Mouse (Mus musculus) liver, embryonic 12.5 days (tissue): ENCODE data around the gene Vmn1r125. TPM values are rescaled to one million over a fixed set of nuclear protein-coding genes. Genes with fewer than 3 reads are reported as not detected.
"Not testable (repeated sequence)": the region's sequence is repeated elsewhere in the genome, so short reads cannot be mapped to it uniquely, and the experiment has no call there.

ENCODE experiments used
- ATAC-seq: fragments of 200-750 bp; cut with Nextera tagmentation; 2 replicates; pipeline ENCODE4 v1.8.0; 2017; ENCODE audit warnings: moderate number of reproducible peaks, mild to moderate bottlenecking, moderate library complexity
- H3K27ac ChIP-seq: fragments of 300-500 bp; sonication (generic); 2 replicates; pipeline ENCODE4 v1.5.1; 2016; ENCODE audit warnings: mild to moderate bottlenecking
- H3K27me3 ChIP-seq: fragments of 300-500 bp; sonication (generic); replicated peaks from 2 replicates; pipeline ENCODE4 v1.6.1; 2016; ENCODE audit warnings: mild to moderate bottlenecking, moderate library complexity
- H3K36me3 ChIP-seq: fragments of 300-500 bp; sonication (generic); 2 replicates; pipeline ENCODE4 v1.6.1; 2016; ENCODE audit warnings: mild to moderate bottlenecking, moderate library complexity
- H3K4me1 ChIP-seq: fragments of 300-500 bp; sonication (generic); 2 replicates; pipeline ENCODE4 v1.6.1; 2016
- H3K4me2 ChIP-seq: fragments of 300-500 bp; sonication (generic); 2 replicates; pipeline ENCODE4 v1.6.1; 2016; ENCODE audit warnings: mild to moderate bottlenecking, moderate library complexity
- H3K4me3 ChIP-seq: fragments of 300-500 bp; sonication (generic); 2 replicates; pipeline ENCODE4 v1.5.1; 2016; ENCODE audit warnings: mild to moderate bottlenecking, moderate library complexity
- H3K9ac ChIP-seq: fragments of 300-500 bp; sonication (generic); 2 replicates; pipeline ENCODE4 v1.6.1; 2016; ENCODE audit warnings: mild to moderate bottlenecking, moderate library complexity
- H3K9me3 ChIP-seq: fragments of 300-500 bp; sonication (generic); replicated peaks from 2 replicates; pipeline ENCODE4 v1.6.1; 2016; ENCODE audit warnings: mild to moderate bottlenecking, moderate library complexity
- WGBS: fragments of 180-500 bp; shearing (Covaris S2); methylation state at CpG from one replicate; pipeline ENCODE4 v1.1.7; 2016; ENCODE audit not compliant: insufficient replicate concordance; 5-methylcytosine and 5-hydroxymethylcytosine counted together
- polyA plus RNA-seq: library from polyadenylated mRNA; unstranded; fragments of >200 nt; fragmentation: Nextera tagmentation; extraction: Ambion mirVana; gene quantifications from 2 replicates; pipeline ENCODE4 v1.2.1, GENCODE M21; 2016

Vmn1r125 gene
- polyA plus RNA-seq: not detected in 2 replicates

GRCm38 (mm10) chr7:21271879-21272278, at the start of gene Vmn1r125:
TSS of gene Vmn1r125 (plus strand) at chr7:21272179.
- not testable (repeated sequence) for ATAC-seq, H3K9me3 ChIP-seq, H3K4me2 ChIP-seq, H3K27ac ChIP-seq, H3K36me3 ChIP-seq, H3K27me3 ChIP-seq, H3K4me3 ChIP-seq, H3K4me1 ChIP-seq, H3K9ac ChIP-seq
- 38% methylated on average over 3 of the region's 3 CpGs for WGBS

GRCm38 (mm10) chr7:21260517-21260916, 11.5 kb upstream of the Vmn1r125 start, which contains the start of gene Vmn1r124:
TSS of gene Vmn1r124 (minus strand) at chr7:21260617.
- WGBS: 56% methylated on average over 4 of the region's 4 CpGs
- not testable (repeated sequence) for H3K4me1 ChIP-seq, H3K9ac ChIP-seq, H3K27ac ChIP-seq, H3K4me3 ChIP-seq, H3K9me3 ChIP-seq, ATAC-seq, H3K27me3 ChIP-seq, H3K4me2 ChIP-seq, H3K36me3 ChIP-seq

GRCm38 (mm10) chr7:21301367-21301766, 29.4 kb downstream of the Vmn1r125 start, which contains the start of gene Vmn1r126:
TSS of gene Vmn1r126 (minus strand) at chr7:21301467.
- not testable (repeated sequence) for H3K27ac ChIP-seq, H3K36me3 ChIP-seq, H3K9me3 ChIP-seq, H3K9ac ChIP-seq, ATAC-seq, H3K4me1 ChIP-seq, H3K27me3 ChIP-seq, H3K4me2 ChIP-seq, H3K4me3 ChIP-seq
- no CpG with 5 or more reads among the region's 5 CpGs for WGBS

GRCm38 (mm10) chr7:21319761-21320160, 47.8 kb downstream of the Vmn1r125 start, which contains the start of gene Vmn1r127:
TSS of gene Vmn1r127 (minus strand) at chr7:21319861.
- not testable (repeated sequence) for H3K27me3 ChIP-seq, H3K4me3 ChIP-seq, H3K27ac ChIP-seq, H3K9me3 ChIP-seq, H3K4me1 ChIP-seq, H3K4me2 ChIP-seq, H3K9ac ChIP-seq, H3K36me3 ChIP-seq, ATAC-seq
- WGBS: no CpG with 5 or more reads among the region's 3 CpGs

Other genes starting within 250 kb of the Vmn1r125 start
- not detected in 2 replicates for gene Vmn1r120, start 218.4 kb upstream of the Vmn1r125 start, polyA plus RNA-seq
- gene Vmn1r121, start 173.7 kb upstream of the Vmn1r125 start, polyA plus RNA-seq: not detected in 2 replicates
- gene Vmn1r122, start 138.1 kb upstream of the Vmn1r125 start, polyA plus RNA-seq: not detected in 2 replicates
- gene Vmn1r123, start 110.0 kb upstream of the Vmn1r125 start, polyA plus RNA-seq: not detected in 2 replicates
- gene Gm5157, start 81.8 kb upstream of the Vmn1r125 start, polyA plus RNA-seq: not detected in 2 replicates
- not detected in 2 replicates for gene Vmn1r124, start 11.6 kb upstream of the Vmn1r125 start, polyA plus RNA-seq
- gene Vmn1r126, start 29.3 kb downstream of the Vmn1r125 start, polyA plus RNA-seq: not detected in 2 replicates
- not detected in 2 replicates for gene Vmn1r127, start 47.7 kb downstream of the Vmn1r125 start, polyA plus RNA-seq
- gene Vmn1r128, start 77.2 kb downstream of the Vmn1r125 start, polyA plus RNA-seq: not detected in 2 replicates
- not detected in 2 replicates for gene Vmn1r129, start 89.1 kb downstream of the Vmn1r125 start, polyA plus RNA-seq
- not detected in 2 replicates for gene Gm6882, start 160.6 kb downstream of the Vmn1r125 start, polyA plus RNA-seq
- not detected in 2 replicates for gene Vmn1r130, start 239.6 kb downstream of the Vmn1r125 start, polyA plus RNA-seq